Mouse (Mus musculus): ENCODE results near the gene Retnlb. TPM values are rescaled to one million over a fixed set of nuclear protein-coding genes. Genes with fewer than 3 reads are reported as not detected.
A peak's percentile ranks its signal among the peaks of the same experiment; 100 is the strongest.
"Not testable (repeated sequence)": the region's sequence is repeated elsewhere in the genome, so short reads cannot be mapped to it uniquely, and the experiment has no call there.

The Retnlb gene
- polyA plus RNA-seq, 1 experiment from 2014 or later = not detected

GRCm38 (mm10) chr16:48811881-48812436, 4.7 kb upstream of the Retnlb start:
- no peaks in the 10 kb centered on the region for H3K9me3 ChIP-seq (replicated peaks)
- WGBS (ENCODE audit: insufficient replicate concordance) = 61% methylated on average over 7 of the region's 7 CpGs
- no peak overlapping the region for H3K27ac ChIP-seq (replicated peaks)
- no peaks in the 10 kb centered on the region for H3K36me3 ChIP-seq (replicated peaks)
- no peak overlapping the region for H3K9ac ChIP-seq
- no peak for ATAC-seq (ENCODE audit: insufficient read depth)
- no peak overlapping the region for H3K4me2 ChIP-seq
- H3K27me3 ChIP-seq = no peaks in the 10 kb centered on the region
- no peaks in the 10 kb centered on the region for H3K4me1 ChIP-seq (replicated peaks)
- no peak overlapping the region for H3K4me3 ChIP-seq (replicated peaks)

- WGBS (ENCODE audit: insufficient replicate concordance) = 65% methylated on average over 6 of the region's 6 CpGs
- no peak overlapping the region for H3K27ac ChIP-seq (replicated peaks)
- ATAC-seq (ENCODE audit: insufficient read depth) = no peak
- H3K4me1 ChIP-seq (replicated peaks) = no peaks in the 10 kb centered on the region
- H3K9me3 ChIP-seq (replicated peaks) = no peaks in the 10 kb centered on the region
- no peaks in the 10 kb centered on the region for H3K36me3 ChIP-seq (replicated peaks)
- H3K4me2 ChIP-seq = no peak overlapping the region
- no peaks in the 10 kb centered on the region for H3K27me3 ChIP-seq
- no peak overlapping the region for H3K4me3 ChIP-seq (replicated peaks)
- H3K9ac ChIP-seq = no peak overlapping the region
Measured at GRCm38 (mm10) chr16:48818524-48818923, 1.9 kb downstream of the Retnlb start.

GRCm38 (mm10) chr16:48826474-48826873, 9.8 kb downstream of the Retnlb start:
- Histone ChIP-seq H3K4me1 (replicated peaks) (no peaks in the 10 kb centered on the region), H3K4me2 (no peak overlapping the region), H3K36me3 (replicated peaks) (no peaks in the 10 kb centered on the region), H3K27me3 (no peaks in the 10 kb centered on the region), H3K9me3 (replicated peaks) (no peaks in the 10 kb centered on the region), H3K4me3 (replicated peaks) (no peak overlapping the region), H3K9ac (no peak overlapping the region), H3K27ac (replicated peaks) (no peak overlapping the region)
- no peak for ATAC-seq (ENCODE audit: insufficient read depth)
- 62% methylated on average over 3 of the region's 3 CpGs for WGBS (ENCODE audit: insufficient replicate concordance)

GRCm38 (mm10) chr16:48827625-48828024, 11.0 kb downstream of the Retnlb start:
- ATAC-seq (ENCODE audit: insufficient read depth) = no peak
- H3K36me3 ChIP-seq (replicated peaks) = no peaks in the 10 kb centered on the region
- no peaks in the 10 kb centered on the region for H3K4me1 ChIP-seq (replicated peaks)
- H3K9ac ChIP-seq = no peak overlapping the region
- no peak overlapping the region for H3K4me3 ChIP-seq (replicated peaks)
- H3K9me3 ChIP-seq (replicated peaks) = no peaks in the 10 kb centered on the region
- no peak overlapping the region for H3K4me2 ChIP-seq
- no peaks in the 10 kb centered on the region for H3K27me3 ChIP-seq
- WGBS (ENCODE audit: insufficient replicate concordance) = 36% methylated on average over 1 of the region's 1 CpGs
- H3K27ac ChIP-seq (replicated peaks) = no peak overlapping the region

- Histone ChIP-seq H3K27me3 (no peaks in the 10 kb centered on the region), H3K27ac (replicated peaks) (no peak overlapping the region), H3K4me3 (replicated peaks) (no peak overlapping the region), H3K9ac (no peak overlapping the region), H3K4me1 (replicated peaks) (no peaks in the 10 kb centered on the region), H3K9me3 (replicated peaks) (no peaks in the 10 kb centered on the region), H3K36me3 (replicated peaks) (no peaks in the 10 kb centered on the region), H3K4me2 (no peak overlapping the region)
- ATAC-seq (ENCODE audit: insufficient read depth) = no peak
- WGBS (ENCODE audit: insufficient replicate concordance) = 47% methylated on average over 4 of the region's 4 CpGs
Measured at GRCm38 (mm10) chr16:48829060-48829459, 12.4 kb downstream of the Retnlb start.

- 66% methylated on average over 8 of the region's 8 CpGs for WGBS (ENCODE audit: insufficient replicate concordance)
- no peak overlapping the region for H3K27ac ChIP-seq (replicated peaks)
- H3K4me1 ChIP-seq (replicated peaks) = no peaks in the 10 kb centered on the region
- H3K4me2 ChIP-seq = no peak overlapping the region
- H3K36me3 ChIP-seq (replicated peaks) = no peaks in the 10 kb centered on the region
- no peak overlapping the region for H3K4me3 ChIP-seq (replicated peaks)
- H3K9ac ChIP-seq = no peak overlapping the region
- H3K9me3 ChIP-seq (replicated peaks) = no peaks in the 10 kb centered on the region
- no peak for ATAC-seq (ENCODE audit: insufficient read depth)
- H3K27me3 ChIP-seq = no peaks in the 10 kb centered on the region
Measured at GRCm38 (mm10) chr16:48832055-48832454, 15.4 kb downstream of the Retnlb start.

- H3K9ac ChIP-seq; H3K4me2 ChIP-seq; H3K9me3 ChIP-seq (replicated peaks); H3K27me3 ChIP-seq; H3K4me3 ChIP-seq (replicated peaks); ATAC-seq (ENCODE audit: insufficient read depth); H3K36me3 ChIP-seq (replicated peaks); H3K4me1 ChIP-seq (replicated peaks); H3K27ac ChIP-seq (replicated peaks): not testable (repeated sequence)
- WGBS (ENCODE audit: insufficient replicate concordance) = 14% methylated on average over 1 of the region's 1 CpGs
Measured at GRCm38 (mm10) chr16:48833626-48834025, 17.0 kb downstream of the Retnlb start.

- no peaks in the 10 kb centered on the region for H3K4me1 ChIP-seq (replicated peaks)
- H3K9ac ChIP-seq = no peak within 1 kb of the TSS
- WGBS (ENCODE audit: insufficient replicate concordance) = 60% methylated on average over 3 of the region's 3 CpGs
Measured at GRCm38 (mm10) chr16:48842266-48842665, 25.6 kb downstream of the Retnlb start, which contains the start of gene Retnla. Retnla (plus strand) TSS chr16:48842551.

GRCm38 (mm10) chr16:48843671-48844386, 27.2 kb downstream of the Retnlb start:
- Histone ChIP-seq H3K36me3 (replicated peaks) (no peaks in the 10 kb centered on the region), H3K4me2 (no peak overlapping the region), H3K9ac (no peak overlapping the region), H3K4me1 (replicated peaks) (no peaks in the 10 kb centered on the region), H3K27ac (replicated peaks) (no peak overlapping the region), H3K9me3 (replicated peaks) (no peaks in the 10 kb centered on the region), H3K27me3 (no peaks in the 10 kb centered on the region), H3K4me3 (replicated peaks) (no peak overlapping the region)
- no peak for ATAC-seq (ENCODE audit: insufficient read depth)
- WGBS (ENCODE audit: insufficient replicate concordance) = 49% methylated on average over 4 of the region's 4 CpGs

More at GRCm38 (mm10) chr16:48842266-48842665, 25.6 kb downstream of the Retnlb start, which contains the start of gene Retnla:
- H3K36me3 ChIP-seq (replicated peaks) = no peaks in the 10 kb centered on the region
- H3K9me3 ChIP-seq (replicated peaks) = no peaks in the 10 kb centered on the region
- ATAC-seq (ENCODE audit: insufficient read depth) = no peak
- no peak within 1 kb of the TSS for H3K27ac ChIP-seq (replicated peaks)
- H3K4me3 ChIP-seq (replicated peaks) = no peak within 1 kb of the TSS
- no peaks in the 10 kb centered on the region for H3K27me3 ChIP-seq
- no peak within 1 kb of the TSS for H3K4me2 ChIP-seq

GRCm38 (mm10) chr16:48865004-48865403, 48.3 kb downstream of the Retnlb start:
- not testable (repeated sequence) for H3K9ac ChIP-seq; ATAC-seq (ENCODE audit: insufficient read depth)
- WGBS (ENCODE audit: insufficient replicate concordance) = 62% methylated on average over 1 of the region's 1 CpGs

GRCm38 (mm10) chr16:48867690-48868089, 51.0 kb downstream of the Retnlb start:
- ATAC-seq (ENCODE audit: insufficient read depth) = peak; percentile 66
- no peaks in the 10 kb centered on the region; the same call in none of the 2 replicates for H3K4me1 ChIP-seq (replicated peaks)
- 38% methylated on average over 2 of the region's 2 CpGs for WGBS (ENCODE audit: insufficient replicate concordance)
- no peak overlapping the region for H3K4me2 ChIP-seq
- H3K27me3 ChIP-seq = no peaks in the 10 kb centered on the region
- no peak overlapping the region for H3K9ac ChIP-seq
- no peaks in the 10 kb centered on the region for H3K36me3 ChIP-seq (replicated peaks)
- no peak overlapping the region for H3K27ac ChIP-seq (replicated peaks)
- no peak overlapping the region for H3K4me3 ChIP-seq (replicated peaks)
- no peaks in the 10 kb centered on the region for H3K9me3 ChIP-seq (replicated peaks)

More at GRCm38 (mm10) chr16:48865004-48865403, 48.3 kb downstream of the Retnlb start:
- not testable (repeated sequence) for H3K4me2 ChIP-seq; H3K4me3 ChIP-seq (replicated peaks); H3K4me1 ChIP-seq (replicated peaks); H3K9me3 ChIP-seq (replicated peaks); H3K36me3 ChIP-seq (replicated peaks); H3K27me3 ChIP-seq; H3K27ac ChIP-seq (replicated peaks)

Measured in liver, embryonic 15.5 days (tissue).